Mouse (Mus musculus) MEL (cell line): Measurements from ENCODE around the gene Tmc6.

Source experiments
- CTCF ChIP-seq, 3 experiments: IDR thresholded peaks in 2 of 3; conservative IDR thresholded peaks in 1 of 3; 2 replicates each; pipeline ENCODE4 v1.5.1; 2011 to 2012; ENCODE audit warnings: low read length in 3 of 3, low read depth in 2 of 3, mild to moderate bottlenecking in 2 of 3, improper control_type of control experiment in 1 of 3, inconsistent platforms in 1 of 3, mixed read lengths in 1 of 3, moderate library complexity in 1 of 3; ENCODE audit not compliant: control insufficient read depth in 1 of 3, insufficient read depth in 1 of 3, poor library complexity in 1 of 3, severe bottlenecking in 1 of 3
- EP300 ChIP-seq, 2 experiments: IDR thresholded peaks; 2 replicates each; pipeline ENCODE4 v1.6.1; 2011; ENCODE audit warnings: improper control_type of control experiment in 2 of 2, low read length in 2 of 2, low read depth in 1 of 2, mild to moderate bottlenecking in 1 of 2
- MAX ChIP-seq: IDR thresholded peaks from 2 replicates; pipeline ENCODE4 v1.6.1; 2011; ENCODE audit warnings: low read length, improper control_type of control experiment
- POLR2A ChIP-seq, 2 experiments: IDR thresholded peaks; 2 replicates each; pipeline ENCODE4 v1.6.1; 2011 to 2012; ENCODE audit warnings: low read length in 2 of 2, mild to moderate bottlenecking in 2 of 2, control low read depth in 1 of 2, improper control_type of control experiment in 1 of 2, low read depth in 1 of 2, moderate library complexity in 1 of 2; ENCODE audit not compliant: control insufficient read depth in 1 of 2, insufficient read depth in 1 of 2, poor library complexity in 1 of 2
- TCF12 ChIP-seq: IDR thresholded peaks from 2 replicates; pipeline ENCODE4 v1.6.1; 2014; ENCODE audit warnings: low read depth, mild to moderate bottlenecking, inconsistent platforms, low read length, improper control_type of control experiment, moderate library complexity
- USF1 ChIP-seq: IDR thresholded peaks from 2 replicates; pipeline ENCODE4 v1.6.1; 2014; ENCODE audit warnings: low read depth, mild to moderate bottlenecking, inconsistent platforms, low read length, improper control_type of control experiment, moderate library complexity

DNA sequence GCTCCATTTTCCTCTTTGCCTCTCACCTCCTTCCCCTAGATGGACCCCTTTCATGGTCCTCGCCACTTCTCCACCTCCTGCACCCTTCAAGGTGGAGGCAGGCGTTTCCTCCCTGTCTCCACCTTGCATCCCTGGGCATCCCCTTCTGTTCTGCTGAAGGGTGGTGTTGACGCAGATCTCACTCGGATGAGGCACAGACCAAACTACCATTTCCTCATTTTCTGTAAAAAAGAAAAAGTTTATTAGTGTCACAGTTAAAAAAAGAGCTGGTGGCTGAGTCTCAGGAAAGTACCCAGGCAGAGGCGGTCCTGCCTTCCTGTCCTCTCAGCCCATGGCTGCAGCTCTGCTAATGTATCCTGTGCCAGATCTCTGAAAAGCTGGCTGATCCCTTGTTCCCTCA, 17.2 kb upstream of the Tmc6 start:
- no peak for TF ChIP-seq MAX
- no peak for TF ChIP-seq USF1
- TF ChIP-seq CTCF (IDR thresholded peaks at IDR 0.05 in 2 of 3, conservative IDR thresholded peaks at IDR 0.05 in 1 of 3; ENCODE audit: control insufficient read depth in 1 of 3, insufficient read depth in 1 of 3, low read depth in 2 of 3, low read length in 3 of 3, poor library complexity in 1 of 3, severe bottlenecking in 1 of 3) = no peak
- TF ChIP-seq TCF12 = no peak
- TF ChIP-seq EP300 (IDR thresholded peaks at IDR 0.05; ENCODE audit: low read depth in 1 of 2, low read length in 2 of 2) = no peak
- TF ChIP-seq POLR2A (IDR thresholded peaks at IDR 0.05; ENCODE audit: control insufficient read depth in 1 of 2, insufficient read depth in 1 of 2, low read depth in 1 of 2, low read length in 2 of 2, poor library complexity in 1 of 2) = no peak
